In genomic region chr12:51970352-51971069, GRCm38 (mm10) we compare ENCODE assay signal across 8 mouse cellular contexts. TPM values are rescaled to one million over a fixed set of nuclear protein-coding genes. Genes with fewer than 3 reads are reported as not detected.
A peak's percentile ranks its signal among the peaks of the same experiment; 100 is the strongest.
DNase-seq lines count a peak whose midpoint lies in the region; ATAC-seq and TF ChIP-seq lines count a peak whose summit lies in the region.

No protein-coding gene starts in this region.

- intact Hi-C loops in heart, postnatal 14 days (cut with DNase I), result loop anchor here (2.0 kb wide), 1 partner anchor 32 kb away; no protein-coding TSS in a partner anchor

- H3K36me3 ChIP-seq in heart, embryonic 10.5 days, result no peaks in the 10 kb centered on the region
- H3K36me3 ChIP-seq in embryonic facial prominence, embryonic 15.5 days, result no peaks in the 10 kb centered on the region
- no peaks in the 10 kb centered on the region for H3K36me3 ChIP-seq in limb, embryonic 12.5 days
- H3K36me3 ChIP-seq in myocyte (ENCODE audit: control insufficient read depth, insufficient read depth), result no peaks in the 10 kb centered on the region

- peak; percentile 77 for DNase-seq in heart, embryonic 10.5 days (ENCODE audit: low spot score)
- DNase-seq in heart, postnatal 14 days, result no peak
- no peak for DNase-seq in adrenal gland, adult 8-10 months
- DNase-seq in left cerebral cortex, adult 18-20 months (ENCODE audit: low spot score in 2 of 2), result no peak

- ATAC-seq in CD4-positive, CD25-positive, alpha-beta regulatory T cell, adult 4 months, result peak; percentile 42
- ATAC-seq in embryonic facial prominence, embryonic 15.5 days (ENCODE audit: insufficient number of reproducible peaks, low FRiP score, low TSS enrichment, low read depth), result peak; percentile 46
- ATAC-seq in limb, embryonic 12.5 days (ENCODE audit: insufficient number of reproducible peaks, insufficient read depth, low FRiP score, low TSS enrichment, low read depth), result no peak

- peak overlapping the region; percentile 52 for H3K4me2 ChIP-seq in embryonic facial prominence, embryonic 15.5 days (replicated peaks)
- peak overlapping the region; percentile 54 for H3K4me2 ChIP-seq in limb, embryonic 12.5 days
- peak overlapping the region; percentile 82 for H3K4me2 ChIP-seq in myocyte (ENCODE audit: low read depth)

- no peaks in the 10 kb centered on the region for H3K9me3 ChIP-seq in heart, embryonic 10.5 days
- H3K9me3 ChIP-seq in embryonic facial prominence, embryonic 15.5 days (replicated peaks), result no peaks in the 10 kb centered on the region
- 0 out of 2 replicates have a peak, but pooled peaks cover 3% of the 10 kb centered on the region for H3K9me3 ChIP-seq in limb, embryonic 12.5 days

- peaks cover 8% of the 10 kb centered on the region; the same call in 1 of the 2 replicates for H3K4me1 ChIP-seq in heart, embryonic 10.5 days
- H3K4me1 ChIP-seq in embryonic facial prominence, embryonic 15.5 days, result peaks cover 12% of the 10 kb centered on the region; the same call in 1 of the 2 replicates
- peaks cover 10% of the 10 kb centered on the region for H3K4me1 ChIP-seq in limb, embryonic 12.5 days (replicated peaks)

- peaks cover 26% of the 10 kb centered on the region for H3K79me2 ChIP-seq in myocyte (ENCODE audit: control insufficient read depth, insufficient read depth)

- TF ChIP-seq POLR2A in myocyte (IDR thresholded peaks at IDR 0.05; ENCODE audit: insufficient read length, low read depth), result no peak

- H3K4me3 ChIP-seq in heart, embryonic 10.5 days, result peak overlapping the region; percentile 89
- H3K4me3 ChIP-seq in embryonic facial prominence, embryonic 15.5 days (replicated peaks), result peak overlapping the region; percentile 98
- peak overlapping the region; percentile 89 for H3K4me3 ChIP-seq in limb, embryonic 12.5 days (replicated peaks)
- peak overlapping the region; percentile 53 for H3K4me3 ChIP-seq in myocyte

- peak overlapping the region; percentile 58 for H3ac ChIP-seq in myocyte (ENCODE audit: control insufficient read depth, insufficient read length)

- peak overlapping the region; percentile 96 for H3K27ac ChIP-seq in heart, embryonic 10.5 days
- H3K27ac ChIP-seq in embryonic facial prominence, embryonic 15.5 days (replicated peaks), result peak overlapping the region; percentile 92
- H3K27ac ChIP-seq in limb, embryonic 12.5 days, result peak overlapping the region; percentile 92

- H3K9ac ChIP-seq in embryonic facial prominence, embryonic 15.5 days, result peak overlapping the region; percentile 88
- peak overlapping the region; percentile 85 for H3K9ac ChIP-seq in limb, embryonic 12.5 days (replicated peaks)

- 2% methylated on average over 35 of the region's 35 CpGs for WGBS in heart, embryonic 10.5 days
- 1% methylated on average over 35 of the region's 35 CpGs for WGBS in embryonic facial prominence, embryonic 15.5 days
- WGBS in limb, embryonic 12.5 days, result 2% methylated on average over 35 of the region's 35 CpGs

- no peaks in the 10 kb centered on the region for H3K27me3 ChIP-seq in heart, embryonic 10.5 days (ENCODE audit: insufficient read depth, poor library complexity, severe bottlenecking)
- H3K27me3 ChIP-seq in embryonic facial prominence, embryonic 15.5 days, result no peaks in the 10 kb centered on the region
- H3K27me3 ChIP-seq in limb, embryonic 12.5 days, result no peaks in the 10 kb centered on the region
- no peaks in the 10 kb centered on the region for H3K27me3 ChIP-seq in myocyte (ENCODE audit: control insufficient read depth, insufficient read depth, insufficient read length)

TF ChIP-seq in myocyte, 11 proteins besides CTCF, POLR2A, EP300 and RAD21:
- TF ChIP-seq REST (IDR thresholded peaks at IDR 0.05; ENCODE audit: insufficient read depth, insufficient read length), result no peak
- TF ChIP-seq MYOD1 (IDR thresholded peaks at IDR 0.05; ENCODE audit: control insufficient read depth in 1 of 3, insufficient read length in 2 of 3, low read depth in 2 of 3), result peak in 1 of 3 experiments; percentile 27

RNA-seq across cellular contexts. Expression of gene Heatr5a, which starts 0.6 kb away (rescaled TPM):
- polyA plus RNA-seq in heart, embryonic 10.5 days (2016; fragmentation: Nextera tagmentation; extraction: Ambion mirVana), result 14.3 and 15.6 TPM in 2 replicates
- total RNA-seq in heart, postnatal 14 days (2021), result 10 to 100 TPM; 18.0 to 19.8 TPM
- 10 to 100 TPM in 1 of 2 experiments, 1 to 10 TPM in 1; 9.8 to 10.6 TPM for polyA plus RNA-seq in CD4-positive, CD25-positive, alpha-beta regulatory T cell, adult 4 months (2017; shearing (Covaris generic))
- 11.2 and 12.7 TPM in 2 replicates for polyA plus RNA-seq in embryonic facial prominence, embryonic 15.5 days (2015; fragmentation: Nextera tagmentation; extraction: Ambion mirVana)
- 12.8 and 14.9 TPM in 2 replicates for polyA plus RNA-seq in limb, embryonic 12.5 days (2016; fragmentation: Nextera tagmentation; extraction: Ambion mirVana)
- 10.3 TPM for polyA plus RNA-seq in myocyte (2012; fragmentation: generic; extraction: Trizol)
- total RNA-seq in adrenal gland, adult 8-10 months (2022), result 10 to 100 TPM; 21.4 to 27.5 (median 26.0) TPM
- total RNA-seq in left cerebral cortex, adult 18-20 months (2021), result 1 to 10 TPM; 7.6 to 7.8 TPM

RNA-seq across cellular contexts. Expression of gene Dtd2, which starts 35.8 kb away (rescaled TPM):
- polyA plus RNA-seq in heart, embryonic 10.5 days (2016; fragmentation: Nextera tagmentation; extraction: Ambion mirVana), result 20.3 and 20.7 TPM in 2 replicates
- 1 to 10 TPM; 5.0 TPM for total RNA-seq in heart, postnatal 14 days (2021)
- polyA plus RNA-seq in CD4-positive, CD25-positive, alpha-beta regulatory T cell, adult 4 months (2017; shearing (Covaris generic)), result 10 to 100 TPM; 12.4 to 18.7 TPM
- polyA plus RNA-seq in embryonic facial prominence, embryonic 15.5 days (2015; fragmentation: Nextera tagmentation; extraction: Ambion mirVana), result 20.8 and 24.2 TPM in 2 replicates
- 19.5 and 20.8 TPM in 2 replicates for polyA plus RNA-seq in limb, embryonic 12.5 days (2016; fragmentation: Nextera tagmentation; extraction: Ambion mirVana)
- 16.0 TPM for polyA plus RNA-seq in myocyte (2012; fragmentation: generic; extraction: Trizol)
- total RNA-seq in adrenal gland, adult 8-10 months (2022), result 10 to 100 TPM; 20.1 to 34.0 (median 22.3) TPM
- 10 to 100 TPM in 1 of 2 experiments, 1 to 10 TPM in 1; 8.9 to 12.1 TPM for total RNA-seq in left cerebral cortex, adult 18-20 months (2021)

RNA-seq across cellular contexts. Expression of gene Gpr33, which starts 57.4 kb away (rescaled TPM):
- not detected in 2 replicates for polyA plus RNA-seq in heart, embryonic 10.5 days (2016; fragmentation: Nextera tagmentation; extraction: Ambion mirVana)
- not detected for total RNA-seq in heart, postnatal 14 days (2021)
- polyA plus RNA-seq in CD4-positive, CD25-positive, alpha-beta regulatory T cell, adult 4 months (2017; shearing (Covaris generic)), result not detected
- not detected in 2 replicates for polyA plus RNA-seq in embryonic facial prominence, embryonic 15.5 days (2015; fragmentation: Nextera tagmentation; extraction: Ambion mirVana)
- polyA plus RNA-seq in limb, embryonic 12.5 days (2016; fragmentation: Nextera tagmentation; extraction: Ambion mirVana), result not detected in 2 replicates
- polyA plus RNA-seq in myocyte (2012; fragmentation: generic; extraction: Trizol), result not detected
- total RNA-seq in adrenal gland, adult 8-10 months (2022), result not detected
- not detected for total RNA-seq in left cerebral cortex, adult 18-20 months (2021)
